Mouse (Mus musculus) urinary bladder, postnatal 25 days (tissue): ENCODE measurements around the gene Isg20l2.

Experiments used
- DNase-seq: peaks from one replicate; pipeline ENCODE4 v3.0.0; 2022; ENCODE audit warnings: low spot score

The Isg20l2 gene

GRCm38 (mm10) chr3:87913491-87913890 is 16.6 kb upstream of the Isg20l2 start:
- DNase-seq = no peak

- DNase-seq = no peak
These were observed 16.2 kb upstream of the Isg20l2 start for GRCm38 (mm10) chr3:87913891-87914290.

GRCm38 (mm10) chr3:87916990-87917389 is 13.1 kb upstream of the Isg20l2 start:
- no peak for DNase-seq

GRCm38 (mm10) chr3:87918551-87918950 is 11.6 kb upstream of the Isg20l2 start:
- DNase-seq = no peak

- peak; percentile 38 for DNase-seq
These were observed 10.6 kb upstream of the Isg20l2 start, which contains the start of gene Mrpl24 for GRCm38 (mm10) chr3:87919336-87920108. Mrpl24 (plus strand) TSS chr3:87919506.

GRCm38 (mm10) chr3:87920270-87920943 is 9.7 kb upstream of the Isg20l2 start:
- DNase-seq = no peak

- no peak for DNase-seq
These were observed 5.1 kb upstream of the Isg20l2 start for GRCm38 (mm10) chr3:87924996-87925395.

- DNase-seq = no peak
These were observed 2.7 kb upstream of the Isg20l2 start for GRCm38 (mm10) chr3:87927452-87927851.

GRCm38 (mm10) chr3:87929341-87930077 is 605 bp upstream of the Isg20l2 start:
- no peak for DNase-seq

- DNase-seq = no peak
These were observed 3.9 kb downstream of the Isg20l2 start for GRCm38 (mm10) chr3:87934026-87934425.

- DNase-seq = no peak
These were observed 4.4 kb downstream of the Isg20l2 start for GRCm38 (mm10) chr3:87934501-87934900.

- no peak for DNase-seq
These were observed 5.1 kb downstream of the Isg20l2 start for GRCm38 (mm10) chr3:87935201-87935600.

GRCm38 (mm10) chr3:87935776-87936175 is 5.7 kb downstream of the Isg20l2 start:
- DNase-seq = peak; percentile 88

- no peak for DNase-seq
These were observed 10.5 kb downstream of the Isg20l2 start for GRCm38 (mm10) chr3:87940611-87941010.

GRCm38 (mm10) chr3:87942471-87942870 is 12.4 kb downstream of the Isg20l2 start:
- no peak for DNase-seq

- no peak for DNase-seq
These were observed 13.5 kb downstream of the Isg20l2 start for GRCm38 (mm10) chr3:87943586-87943985.

- DNase-seq = no peak
These were observed 14.9 kb downstream of the Isg20l2 start for GRCm38 (mm10) chr3:87944838-87945600.

GRCm38 (mm10) chr3:87945781-87946540 is 15.8 kb downstream of the Isg20l2 start:
- DNase-seq = no peak

GRCm38 (mm10) chr3:87946541-87946860 is 16.4 kb downstream of the Isg20l2 start:
- no peak for DNase-seq

GRCm38 (mm10) chr3:87947056-87947810 is 17.1 kb downstream of the Isg20l2 start:
- DNase-seq = no peak

GRCm38 (mm10) chr3:87947811-87948199 is 17.7 kb downstream of the Isg20l2 start:
- DNase-seq = no peak
